Mouse (Mus musculus): ENCODE measurements at regions not wholly inside any gene's neighbourhood (a gene's known extent, or its start where the extent isn't known, plus 50 kb on each side); places are given as distances from the start of the nearest gene placed in this dataset.

- no peak for DNase-seq (ENCODE audit: extremely low spot score, low spot score)
- WGBS, result 69% methylated on average over 16 of the region's 16 CpGs
- no peaks in the 10 kb centered on the region for H3K9me3 ChIP-seq
Measured at GRCm38 (mm10) chr3:52640250-52641147, 372.4 kb downstream of the Foxo1 start.

GRCm38 (mm10) chr3:52638816-52639215 lies 370.7 kb downstream of the Foxo1 start:
- H3K27me3 ChIP-seq (ENCODE audit: poor library complexity, severe bottlenecking), result peaks cover 6% of the 10 kb centered on the region
- no peaks in the 10 kb centered on the region for H3K36me3 ChIP-seq (replicated peaks)
- WGBS, result 92% methylated on average over 5 of the region's 5 CpGs
- no peak overlapping the region for H3K4me3 ChIP-seq
- peaks cover 23% of the 10 kb centered on the region for H3K4me1 ChIP-seq
- no peaks in the 10 kb centered on the region for H3K9me3 ChIP-seq
- H3K27ac ChIP-seq, result no peak overlapping the region
- DNase-seq (ENCODE audit: extremely low spot score, low spot score), result no peak

More at GRCm38 (mm10) chr3:52640250-52641147, 372.4 kb downstream of the Foxo1 start:
- Histone ChIP-seq H3K36me3 (replicated peaks) (no peaks in the 10 kb centered on the region), H3K27me3 (ENCODE audit: poor library complexity, severe bottlenecking) (peaks cover 6% of the 10 kb centered on the region), H3K27ac (0 out of 2 replicates have a peak overlapping the region, but pooled peaks have one; percentile 35), H3K4me1 (peaks cover 40% of the 10 kb centered on the region), H3K4me3 (no peak overlapping the region)

- no peak for DNase-seq (ENCODE audit: extremely low spot score, low spot score)
- H3K4me3 ChIP-seq, result no peak overlapping the region
- 82% methylated on average over 6 of the region's 6 CpGs for WGBS
- H3K36me3 ChIP-seq (replicated peaks), result no peaks in the 10 kb centered on the region
- no peaks in the 10 kb centered on the region for H3K4me1 ChIP-seq
- no peak overlapping the region for H3K27ac ChIP-seq
- H3K27me3 ChIP-seq (ENCODE audit: poor library complexity, severe bottlenecking), result no peaks in the 10 kb centered on the region
- H3K9me3 ChIP-seq, result no peaks in the 10 kb centered on the region
Measured at GRCm38 (mm10) chr3:52634353-52634752, 366.2 kb downstream of the Foxo1 start.

- no peak for DNase-seq (ENCODE audit: extremely low spot score, low spot score)
- no peak overlapping the region for H3K27ac ChIP-seq
- no peaks in the 10 kb centered on the region for H3K36me3 ChIP-seq (replicated peaks)
- no peak overlapping the region for H3K4me3 ChIP-seq
- H3K27me3 ChIP-seq (ENCODE audit: poor library complexity, severe bottlenecking), result no peaks in the 10 kb centered on the region
- 72% methylated on average over 15 of the region's 15 CpGs for WGBS
- H3K4me1 ChIP-seq, result no peaks in the 10 kb centered on the region
- H3K9me3 ChIP-seq, result no peaks in the 10 kb centered on the region
Measured at GRCm38 (mm10) chr3:52633491-52634100, 365.5 kb downstream of the Foxo1 start.

GRCm38 (mm10) chr3:52632635-52633034 lies 364.5 kb downstream of the Foxo1 start:
- Histone ChIP-seq H3K27me3 (ENCODE audit: poor library complexity, severe bottlenecking) (no peaks in the 10 kb centered on the region), H3K9me3 (no peaks in the 10 kb centered on the region), H3K27ac (no peak overlapping the region), H3K4me1 (no peaks in the 10 kb centered on the region), H3K36me3 (replicated peaks) (no peaks in the 10 kb centered on the region), H3K4me3 (no peak overlapping the region)
- WGBS, result 87% methylated on average over 2 of the region's 2 CpGs
- no peak for DNase-seq (ENCODE audit: extremely low spot score, low spot score)

- 91% methylated on average over 5 of the region's 5 CpGs for WGBS
Measured at GRCm38 (mm10) chr3:52630209-52630608, 362.1 kb downstream of the Foxo1 start.

DNA sequence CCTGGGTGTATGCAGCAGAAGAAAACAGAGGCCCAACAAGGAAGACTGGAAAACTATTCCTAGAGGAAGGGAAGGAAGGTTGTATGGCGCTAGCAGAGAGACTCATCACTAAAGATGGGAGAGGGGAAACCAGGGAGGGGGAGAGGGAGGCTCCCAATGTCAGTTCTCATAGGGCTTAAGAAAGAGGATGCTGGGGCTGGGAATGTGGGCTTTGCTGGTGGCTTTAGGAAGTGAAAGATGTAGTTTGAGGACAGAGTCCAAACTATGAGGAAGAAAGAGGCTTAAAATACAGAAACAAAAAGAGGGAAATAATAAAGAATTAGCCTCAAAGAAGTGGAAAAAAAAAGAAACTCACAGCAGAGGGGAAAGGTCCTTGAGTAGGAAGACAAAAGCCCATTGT lies 357.0 kb downstream of the Foxo1 start:
- H3K4me3 ChIP-seq, result no peak overlapping the region
- 76% methylated on average over 1 of the region's 1 CpGs for WGBS
- DNase-seq (ENCODE audit: extremely low spot score, low spot score), result no peak
- H3K9me3 ChIP-seq, result no peaks in the 10 kb centered on the region
- peaks cover 17% of the 10 kb centered on the region for H3K4me1 ChIP-seq
- H3K27ac ChIP-seq, result no peak overlapping the region
- no peaks in the 10 kb centered on the region for H3K27me3 ChIP-seq (ENCODE audit: poor library complexity, severe bottlenecking)
- H3K36me3 ChIP-seq (replicated peaks), result no peaks in the 10 kb centered on the region

More at GRCm38 (mm10) chr3:52630209-52630608, 362.1 kb downstream of the Foxo1 start:
- Histone ChIP-seq H3K9me3 (no peaks in the 10 kb centered on the region), H3K27me3 (ENCODE audit: poor library complexity, severe bottlenecking) (no peaks in the 10 kb centered on the region), H3K4me3 (no peak overlapping the region), H3K4me1 (peaks cover 7% of the 10 kb centered on the region), H3K36me3 (replicated peaks) (no peaks in the 10 kb centered on the region), H3K27ac (no peak overlapping the region)
- DNase-seq (ENCODE audit: extremely low spot score, low spot score), result no peak

- 92% methylated on average over 8 of the region's 8 CpGs for WGBS
- no peak overlapping the region for H3K27ac ChIP-seq
- H3K9me3 ChIP-seq, result no peaks in the 10 kb centered on the region
- no peaks in the 10 kb centered on the region for H3K36me3 ChIP-seq (replicated peaks)
- H3K27me3 ChIP-seq (ENCODE audit: poor library complexity, severe bottlenecking), result no peaks in the 10 kb centered on the region
- peaks cover 22% of the 10 kb centered on the region for H3K4me1 ChIP-seq
- no peak for DNase-seq (ENCODE audit: extremely low spot score, low spot score)
- H3K4me3 ChIP-seq, result no peak overlapping the region
Measured at GRCm38 (mm10) chr3:52622530-52622929, 354.4 kb downstream of the Foxo1 start.

- DNase-seq (ENCODE audit: extremely low spot score, low spot score), result no peak
- Histone ChIP-seq H3K27me3 (ENCODE audit: poor library complexity, severe bottlenecking) (no peaks in the 10 kb centered on the region), H3K27ac (no peak overlapping the region), H3K4me3 (no peak overlapping the region), H3K36me3 (replicated peaks) (no peaks in the 10 kb centered on the region), H3K9me3 (no peaks in the 10 kb centered on the region), H3K4me1 (peaks cover 25% of the 10 kb centered on the region)
- 88% methylated on average over 8 of the region's 8 CpGs for WGBS
Measured at GRCm38 (mm10) chr3:52621936-52622335, 353.8 kb downstream of the Foxo1 start.

GRCm38 (mm10) chr3:52618925-52619224 lies 350.7 kb downstream of the Foxo1 start:
- Histone ChIP-seq H3K4me3 (no peak overlapping the region), H3K27ac (no peak overlapping the region), H3K27me3 (ENCODE audit: poor library complexity, severe bottlenecking) (no peaks in the 10 kb centered on the region), H3K4me1 (peaks cover 20% of the 10 kb centered on the region), H3K9me3 (no peaks in the 10 kb centered on the region), H3K36me3 (replicated peaks) (no peaks in the 10 kb centered on the region)
- WGBS, result 98% methylated on average over 2 of the region's 2 CpGs
- DNase-seq (ENCODE audit: extremely low spot score, low spot score), result no peak

DNA sequence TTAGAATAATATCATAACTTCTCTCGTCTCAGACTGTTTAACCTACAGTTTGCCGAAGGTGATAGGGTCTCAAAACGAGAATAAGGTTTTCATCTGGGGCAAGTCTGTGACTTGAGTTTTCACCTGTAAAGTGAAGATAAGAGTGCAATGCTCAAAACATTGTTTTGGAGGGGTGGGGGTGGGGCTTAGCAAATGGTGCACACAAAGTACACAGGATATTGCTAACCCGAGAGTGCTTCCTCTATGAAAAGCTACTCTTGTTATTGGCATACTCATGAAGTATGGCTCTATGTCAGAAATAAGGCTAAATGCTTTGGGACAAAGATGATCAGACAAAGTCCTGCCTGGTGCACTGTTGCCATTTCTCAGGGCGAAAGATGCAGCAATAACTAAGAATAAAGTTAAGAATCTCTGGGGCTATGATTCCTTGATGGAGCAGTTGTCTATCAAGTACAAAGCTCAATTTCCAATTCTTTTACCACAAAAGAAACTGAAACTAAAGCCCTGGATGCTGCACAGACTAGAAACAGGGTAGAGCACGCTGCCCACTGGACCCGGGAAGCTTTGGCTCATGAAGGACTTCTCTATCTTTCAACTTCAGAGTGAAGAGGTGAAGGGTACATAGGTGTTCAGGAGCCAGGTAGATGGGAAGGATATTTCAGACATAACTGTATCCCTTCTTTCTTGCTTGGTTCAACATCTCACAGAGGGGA lies 350.2 kb downstream of the Foxo1 start:
- Histone ChIP-seq H3K27me3 (ENCODE audit: poor library complexity, severe bottlenecking) (no peaks in the 10 kb centered on the region), H3K4me1 (peaks cover 20% of the 10 kb centered on the region), H3K9me3 (no peaks in the 10 kb centered on the region), H3K27ac (no peak overlapping the region), H3K36me3 (replicated peaks) (no peaks in the 10 kb centered on the region), H3K4me3 (no peak overlapping the region)
- DNase-seq (ENCODE audit: extremely low spot score, low spot score), result no peak
- 83% methylated on average over 7 of the region's 7 CpGs for WGBS

- H3K4me3 ChIP-seq, result no peak overlapping the region
- H3K4me1 ChIP-seq, result peaks cover 20% of the 10 kb centered on the region
- WGBS, result 42% methylated on average over 8 of the region's 8 CpGs
- DNase-seq (ENCODE audit: extremely low spot score, low spot score), result no peak
- no peaks in the 10 kb centered on the region for H3K9me3 ChIP-seq
- H3K27ac ChIP-seq, result no peak overlapping the region
- no peaks in the 10 kb centered on the region for H3K36me3 ChIP-seq (replicated peaks)
- no peaks in the 10 kb centered on the region for H3K27me3 ChIP-seq (ENCODE audit: poor library complexity, severe bottlenecking)
Measured at GRCm38 (mm10) chr3:52617413-52618149, 349.4 kb downstream of the Foxo1 start.
